Mouse (Mus musculus): ENCODE results near the gene Mfn1. TPM values are rescaled to one million over a fixed set of nuclear protein-coding genes. Genes with fewer than 3 reads are reported as not detected.

The Mfn1 gene
- total RNA-seq, 2 experiments from 2014 or later, result 96.4 to 130 TPM

- no peak for DNase-seq (ENCODE audit: low spot score in 2 of 2)
These were observed 71.8 kb downstream of the Mfn1 start for GRCm38 (mm10) chr3:32601055-32601454.

DNA sequence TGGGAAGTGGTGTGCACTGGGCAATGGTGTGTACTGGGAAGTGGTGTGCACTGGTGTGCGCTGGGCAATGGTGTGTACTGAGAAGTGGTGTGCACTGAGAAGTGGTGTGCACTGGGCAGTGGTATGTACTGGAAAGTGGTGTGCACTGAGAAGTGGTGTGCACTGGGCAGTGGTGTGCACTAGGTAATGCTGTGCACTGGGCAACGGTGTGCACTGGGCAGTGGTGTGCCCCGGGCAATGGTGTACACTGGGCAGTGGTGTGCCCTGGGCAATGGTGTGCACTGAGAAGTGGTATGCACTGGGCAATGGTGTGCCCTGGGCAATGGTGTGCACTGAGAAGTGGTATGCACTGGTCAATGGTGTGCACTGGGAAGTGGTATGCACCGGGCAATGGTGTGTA lies 80.0 kb downstream of the Mfn1 start:
- DNase-seq (ENCODE audit: low spot score in 2 of 2), result no peak

- DNase-seq (ENCODE audit: low spot score in 2 of 2), result peak; percentile 34 to 73
These were observed 81.3 kb downstream of the Mfn1 start for GRCm38 (mm10) chr3:32610560-32610959.

DNA sequence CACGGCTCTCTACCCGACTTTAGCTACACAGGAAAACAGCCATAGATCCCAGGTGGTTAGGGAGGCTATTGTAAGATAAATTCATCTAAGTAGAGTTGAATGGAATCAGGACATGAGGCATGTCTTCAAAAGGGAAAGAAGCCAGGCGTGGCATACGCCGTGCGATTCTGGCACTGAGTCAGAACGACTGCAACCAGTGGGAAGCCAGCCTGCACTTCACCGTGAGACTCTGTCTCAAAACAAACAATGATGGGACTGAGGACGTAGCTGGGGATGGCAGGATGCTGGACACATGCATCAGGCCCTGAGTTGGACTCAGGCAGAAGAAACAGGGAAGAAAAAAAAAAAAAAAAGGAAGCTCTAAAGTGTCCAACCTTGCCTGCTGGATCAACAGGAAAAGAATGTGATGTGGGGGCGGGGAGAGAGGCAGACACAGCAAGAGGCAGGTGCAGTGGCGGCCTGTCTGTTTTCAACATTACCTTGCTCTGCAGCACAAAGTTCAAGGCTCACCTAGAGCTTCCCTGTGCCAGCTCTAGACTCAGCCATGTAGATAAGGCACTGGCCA lies 82.4 kb downstream of the Mfn1 start:
- DNase-seq (ENCODE audit: low spot score in 2 of 2), result no peak

- no peak for DNase-seq (ENCODE audit: low spot score in 2 of 2)
These were observed 85.5 kb downstream of the Mfn1 start for GRCm38 (mm10) chr3:32614786-32615185.

DNA sequence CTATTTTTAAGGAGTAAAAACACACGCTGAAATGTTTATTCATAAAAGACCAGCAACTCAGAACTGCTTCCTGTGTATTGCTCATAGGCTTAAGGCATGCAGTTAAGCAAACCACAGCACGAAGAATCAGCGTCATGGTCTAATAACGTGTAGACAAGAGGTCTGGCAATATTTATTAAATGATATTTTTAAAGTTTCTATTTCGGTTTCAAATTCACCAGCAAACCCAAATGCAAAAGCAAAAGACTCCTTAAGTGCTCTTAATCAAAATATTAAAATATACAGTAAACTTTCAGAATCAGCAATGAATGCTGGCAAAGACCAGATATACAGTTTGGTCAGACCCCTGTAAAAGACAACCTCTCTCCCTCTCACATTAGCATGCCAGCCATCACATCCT lies 86.1 kb downstream of the Mfn1 start:
- DNase-seq (ENCODE audit: low spot score in 2 of 2), result no peak

DNA sequence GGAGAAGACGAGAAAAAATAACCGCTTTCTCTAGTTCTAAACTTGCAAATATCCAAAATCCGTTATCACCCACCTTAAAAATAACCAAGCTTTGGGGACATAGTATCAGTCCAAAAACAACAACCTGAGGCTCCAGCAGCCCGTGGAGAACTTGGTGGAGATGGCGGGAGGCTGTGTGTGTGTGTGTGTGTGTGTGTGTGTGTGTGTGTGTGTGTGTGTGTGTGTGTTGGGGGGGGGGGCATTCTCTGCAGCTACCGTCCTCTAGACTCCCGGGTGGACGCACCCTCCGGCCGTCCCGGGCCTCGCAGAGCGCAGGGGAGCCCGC lies 86.7 kb downstream of the Mfn1 start:
- DNase-seq (ENCODE audit: low spot score in 2 of 2), result no peak

DNA sequence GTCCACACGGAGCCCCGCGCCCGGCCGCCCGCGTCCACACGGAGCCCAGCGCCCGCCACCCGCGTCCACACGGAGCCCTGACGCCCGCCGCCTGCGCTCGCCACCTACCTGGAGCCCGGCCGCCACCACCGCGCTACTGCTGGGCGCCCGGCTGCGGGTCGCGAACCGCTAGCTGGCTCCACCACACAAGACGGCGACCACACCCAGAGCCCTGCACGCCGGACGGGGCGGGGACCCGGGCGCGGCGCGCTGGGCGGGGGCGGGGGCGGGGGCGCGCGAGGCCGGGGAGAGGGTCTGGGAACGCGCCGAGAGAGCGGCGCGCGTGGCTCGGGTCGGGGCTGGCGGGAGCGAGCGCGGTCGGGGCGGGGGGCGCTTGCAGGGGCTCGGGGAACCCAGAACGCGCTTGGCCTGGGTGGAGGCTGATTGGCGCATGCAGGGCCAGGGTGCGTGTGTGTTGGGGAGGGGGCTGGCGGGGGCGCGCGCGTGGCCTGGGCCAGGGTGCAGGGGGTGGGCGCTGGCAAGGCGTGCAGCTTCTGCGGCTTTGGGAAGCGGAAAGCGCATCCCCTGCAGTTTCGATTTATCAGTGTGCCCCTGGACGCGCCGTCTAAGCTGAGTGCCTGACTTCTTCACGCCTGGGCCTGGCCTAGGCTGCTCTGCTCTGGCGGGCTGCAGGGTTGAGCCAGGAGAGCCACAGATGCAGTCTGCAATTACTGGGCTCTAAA lies 87.2 kb downstream of the Mfn1 start, which contains the start of gene Gnb4:
TSS of gene Gnb4 (minus strand) at position 255 of the 722 bp plus-strand sequence.
- peak; percentile 40 to 47 for DNase-seq (ENCODE audit: low spot score in 2 of 2)

GRCm38 (mm10) chr3:32617053-32617642 lies 87.9 kb downstream of the Mfn1 start:
- no peak for DNase-seq (ENCODE audit: low spot score in 2 of 2)

GRCm38 (mm10) chr3:32621658-32622057 lies 92.4 kb downstream of the Mfn1 start:
- DNase-seq (ENCODE audit: low spot score in 2 of 2), result no peak

DNA sequence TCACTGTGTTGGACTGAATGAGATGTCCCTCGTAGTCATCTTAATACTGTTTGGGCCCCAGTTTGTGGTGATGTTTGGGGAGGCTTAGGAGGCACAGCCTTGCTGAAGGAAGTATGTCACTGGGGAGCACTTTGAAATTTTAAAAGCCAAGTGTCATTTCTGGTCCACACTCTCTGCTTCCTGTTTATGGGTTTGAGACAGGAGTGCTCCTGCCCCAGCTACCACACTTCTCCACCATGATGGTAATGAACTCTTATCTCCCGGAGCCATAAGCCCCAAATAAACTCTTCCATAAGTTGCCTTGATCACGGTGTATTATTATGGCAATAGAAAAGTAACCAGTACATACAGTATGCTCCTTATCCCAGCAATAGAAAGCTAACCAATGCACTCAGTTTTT lies 92.8 kb downstream of the Mfn1 start:
- no peak for DNase-seq (ENCODE audit: low spot score in 2 of 2)

DNA sequence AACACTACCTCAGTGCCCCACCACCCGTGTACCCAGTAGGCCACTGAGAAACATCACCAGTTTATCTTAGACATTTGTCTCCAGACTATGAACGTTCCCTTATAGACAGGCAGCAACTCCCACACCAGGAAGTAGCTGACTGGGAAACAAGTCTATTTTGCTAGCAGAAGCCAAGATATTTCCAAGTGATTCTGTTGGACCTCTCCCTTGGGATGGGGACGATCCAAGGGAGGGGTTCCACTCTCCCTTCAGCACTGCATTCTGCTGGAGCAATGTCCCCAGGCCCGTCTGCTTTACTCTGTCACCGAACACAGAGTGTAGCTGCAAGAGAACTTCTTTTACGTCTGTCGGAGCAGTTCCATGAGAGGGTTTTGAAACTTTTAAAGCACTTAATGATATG lies 98.9 kb downstream of the Mfn1 start:
- DNase-seq (ENCODE audit: low spot score in 2 of 2), result no peak

Other genes starting within 250 kb of the Mfn1 start
- 10 to 100 TPM; 83.6 TPM for gene Zmat3, start 163.5 kb upstream of the Mfn1 start, total RNA-seq (2021)
- gene Pik3ca, start 131.8 kb upstream of the Mfn1 start, total RNA-seq (2021), result 10 to 100 TPM; 47.7 to 54.5 TPM
- gene Kcnmb3, start 37.2 kb upstream of the Mfn1 start, total RNA-seq (2021), result under 1 TPM; 0.29 to 0.37 TPM
- gene Zfp639, start 19.2 kb upstream of the Mfn1 start, total RNA-seq (2021), result 10 to 100 TPM; 33.5 to 33.7 TPM
- 10 to 100 TPM; 42.7 to 43.7 TPM for gene Gnb4, start 87.1 kb downstream of the Mfn1 start, total RNA-seq (2021)
- 10 to 100 TPM; 18.8 to 19.9 TPM for gene Actl6a, start 176.8 kb downstream of the Mfn1 start, total RNA-seq (2021)
- 100 to 1,000 TPM; 196 TPM for gene Ndufb5, start 207.5 kb downstream of the Mfn1 start, total RNA-seq (2021)
- 10 to 100 TPM; 17.6 to 22.1 TPM for gene Mrpl47, start 208.1 kb downstream of the Mfn1 start, total RNA-seq (2021)

Data from layer of hippocampus, postnatal 14 days (tissue).